Mouse (Mus musculus) forebrain, embryonic 16.5 days (tissue): ENCODE data around the gene Defb23. TPM values are rescaled to one million over a fixed set of nuclear protein-coding genes. Genes with fewer than 3 reads are reported as not detected.

Source experiments
- polyA plus RNA-seq: library from polyadenylated mRNA; unstranded; fragments of >200 nt; fragmentation: Nextera tagmentation; extraction: Ambion mirVana; gene quantifications from 2 replicates; pipeline ENCODE4 v1.2.1, GENCODE M21; 2015

Defb23 gene
- polyA plus RNA-seq, 1 experiment from 2014 or later: not detected

Other genes with a start within 250 kb of the Defb23 start
- gene Csnk2a1, start 237.8 kb downstream of the Defb23 start, polyA plus RNA-seq: 123 and 137 TPM in 2 replicates
- 36.0 and 37.7 TPM in 2 replicates for gene Tbc1d20, start 170.8 kb downstream of the Defb23 start, polyA plus RNA-seq
- gene Rbck1, start 132.0 kb downstream of the Defb23 start, polyA plus RNA-seq: 104 and 111 TPM in 2 replicates
- gene Trib3, start 120.6 kb downstream of the Defb23 start, polyA plus RNA-seq: 0.78 and 1.9 TPM in 2 replicates
- 10.5 and 22.6 TPM in 2 replicates for gene Nrsn2, start 88.0 kb downstream of the Defb23 start, polyA plus RNA-seq
- gene Sox12, start 66.6 kb downstream of the Defb23 start, polyA plus RNA-seq: 15.8 and 16.8 TPM in 2 replicates
- 13.3 and 14.1 TPM in 2 replicates for gene Zcchc3, start 49.6 kb downstream of the Defb23 start, polyA plus RNA-seq
- gene 6820408C15Rik, start 49.0 kb downstream of the Defb23 start, polyA plus RNA-seq: 1.4 and 1.9 TPM in 2 replicates
- gene Defb20, start 12.4 kb upstream of the Defb23 start, polyA plus RNA-seq: not detected in 2 replicates
- gene Defb22, start 25.5 kb upstream of the Defb23 start, polyA plus RNA-seq: not detected in 2 replicates
- not detected in 2 replicates for gene Defb26, start 47.1 kb upstream of the Defb23 start, polyA plus RNA-seq
- gene Defb28, start 53.6 kb upstream of the Defb23 start, polyA plus RNA-seq: not detected in 2 replicates
- gene Defb29, start 75.5 kb upstream of the Defb23 start, polyA plus RNA-seq: not detected in 2 replicates
- not detected in 2 replicates for gene Gm17416, start 104.7 kb upstream of the Defb23 start, polyA plus RNA-seq
- gene Defb21, start 108.1 kb upstream of the Defb23 start, polyA plus RNA-seq: not detected in 2 replicates
- not detected in 2 replicates for gene Defb19, start 115.7 kb upstream of the Defb23 start, polyA plus RNA-seq
- not detected in 2 replicates for gene Defb45, start 134.8 kb upstream of the Defb23 start, polyA plus RNA-seq
- not detected in 2 replicates for gene Defb36, start 139.7 kb upstream of the Defb23 start, polyA plus RNA-seq
- gene Defb25, start 158.4 kb upstream of the Defb23 start, polyA plus RNA-seq: not detected in 2 replicates
- gene Rem1, start 162.3 kb upstream of the Defb23 start, polyA plus RNA-seq: 0.32 and 0.67 TPM in 2 replicates
- 173 and 174 TPM in 2 replicates for gene H13, start 204.8 kb upstream of the Defb23 start, polyA plus RNA-seq
- gene Mcts2, start 222.4 kb upstream of the Defb23 start, polyA plus RNA-seq: 29.3 and 32.8 TPM in 2 replicates